Comparison of ENCODE assay signal across 12 mouse cellular contexts in the genomic region with DNA sequence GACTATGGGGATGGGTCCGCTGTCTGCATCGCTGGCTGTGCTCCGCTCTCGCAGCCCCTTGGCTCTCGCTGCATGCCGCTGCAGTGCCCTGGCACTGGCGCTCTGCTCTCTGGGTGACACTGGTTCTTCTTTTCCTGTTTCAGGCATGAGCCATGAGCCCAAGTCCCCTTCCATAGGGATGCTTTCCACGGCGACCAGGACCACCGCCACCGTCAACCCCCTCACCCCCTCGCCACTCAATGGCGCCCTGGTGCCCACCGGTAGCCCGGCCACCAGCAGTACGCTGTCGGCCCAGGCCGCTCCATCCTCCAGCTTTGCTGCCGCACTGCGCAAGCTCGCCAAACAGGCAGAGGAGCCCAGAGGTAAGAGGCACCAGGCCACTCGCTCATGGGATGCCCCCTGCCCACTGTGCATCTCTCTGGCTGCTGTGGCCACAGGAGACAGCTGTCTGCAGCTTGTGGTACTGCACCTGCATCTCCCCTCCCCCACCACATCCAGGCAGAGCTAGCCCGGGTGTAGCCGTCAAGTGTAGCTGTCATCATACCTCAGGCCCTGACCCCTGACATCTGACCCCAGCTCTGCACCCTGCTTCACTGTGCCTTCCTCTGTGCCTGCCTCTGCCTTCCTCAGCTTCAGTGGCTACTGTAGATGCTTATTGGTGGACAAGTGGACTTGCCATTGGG. TPM values are rescaled to one million over a fixed set of nuclear protein-coding genes. Genes with fewer than 3 reads are reported as not detected.
DNase-seq lines count a peak whose midpoint lies in the region; ATAC-seq and TF ChIP-seq lines count a peak whose summit lies in the region.
"Had no signal": no experiment of that assay in that cellular context is flagged by ENCODE, and none has a peak within 500 bp of the region (broad histone marks: within the 10 kb centered on the region; RNA-seq: fewer than 3 reads in every experiment).

No protein-coding gene starts in this region.

- no peak overlapping the region for H3ac ChIP-seq in myocyte (ENCODE audit: control insufficient read depth, insufficient read length)

- 84% methylated on average over 22 of the region's 24 CpGs for WGBS in hindbrain, embryonic 13.5 days
- 88% methylated on average over 24 of the region's 24 CpGs for WGBS in hindbrain, embryonic 14.5 days

- peak; percentile 32; the same call in 1 of the 2 replicates for TF ChIP-seq EP300 in CH12.LX (IDR thresholded peaks at IDR 0.05; ENCODE audit: low read length)

- H3K27me3 ChIP-seq in hindbrain, embryonic 13.5 days = no peaks in the 10 kb centered on the region
- no peaks in the 10 kb centered on the region for H3K27me3 ChIP-seq in hindbrain, embryonic 14.5 days (ENCODE audit: control insufficient read depth, insufficient read depth, low read length)
- H3K27me3 ChIP-seq in CH12.LX (replicated peaks) (no peaks in the 10 kb centered on the region), myocyte (ENCODE audit: control insufficient read depth, insufficient read depth, insufficient read length) (no peaks in the 10 kb centered on the region)

- TF ChIP-seq CTCF in CH12.LX (conservative IDR thresholded peaks at IDR 0.05 in 1 of 2, IDR thresholded peaks at IDR 0.05 in 1 of 2; ENCODE audit: low read depth in 2 of 2, low read length in 2 of 2) = peak in 1 of 2 experiments; percentile 28; a peak in 2 of 4 replicates

- no peak overlapping the region for H3K4me2 ChIP-seq in hindbrain, embryonic 13.5 days
- no peak overlapping the region for H3K4me2 ChIP-seq in hindbrain, embryonic 14.5 days (replicated peaks)
- H3K4me2 ChIP-seq in CH12.LX (ENCODE audit: insufficient read depth, low read depth, poor library complexity, severe bottlenecking) (no peak overlapping the region), myocyte (ENCODE audit: low read depth) (no peak overlapping the region)

- TF ChIP-seq POLR2A in CH12.LX (IDR thresholded peaks at IDR 0.05; ENCODE audit: low read depth, low read length) (no peak), myocyte (IDR thresholded peaks at IDR 0.05; ENCODE audit: insufficient read length, low read depth) (no peak)

- no peak for DNase-seq in hindbrain, embryonic 14.5 days (ENCODE audit: low spot score)
- no peak for DNase-seq in CH12.LX (ENCODE audit: extremely low read depth)
- DNase-seq in ES-CJ7 (ENCODE audit: low read depth, low spot score) = peak; percentile 33
- DNase-seq in left cerebral cortex, postnatal 36 days (ENCODE audit: low spot score in 2 of 2) = no peak
- DNase-seq in kidney, postnatal 4 days = no peak
- DNase-seq: adrenal gland, adult 8-10 months; cerebellum, adult 11 months; kidney, adult 9 months; lung, postnatal 10 days had no signal

- H3K79me2 ChIP-seq in CH12.LX (replicated peaks; ENCODE audit: control insufficient read depth, extremely low read depth, insufficient read depth, poor library complexity, severe bottlenecking) = peaks cover 80% of the 10 kb centered on the region
- peaks cover 12% of the 10 kb centered on the region for H3K79me2 ChIP-seq in myocyte (ENCODE audit: control insufficient read depth, insufficient read depth)

- H3K4me1 ChIP-seq in hindbrain, embryonic 13.5 days (replicated peaks) = peaks cover 100% of the 10 kb centered on the region
- H3K4me1 ChIP-seq in hindbrain, embryonic 14.5 days (replicated peaks; ENCODE audit: control insufficient read depth, insufficient read depth, low read length) = peaks cover 79% of the 10 kb centered on the region
- H3K4me1 ChIP-seq in CH12.LX (ENCODE audit: control insufficient read depth in 1 of 2, insufficient read depth in 2 of 2) = peaks cover 50 to 89% of the 10 kb centered on the region in 2 experiments

- in situ Hi-C loops in CH12.LX (cut with MboI; ENCODE audit: low pct_ligation_motif_present, low pct_unique_long_range_greater_than_20kb, low sequenced_read_pairs) = no loop called here

- ATAC-seq in hindbrain, embryonic 13.5 days (ENCODE audit: low FRiP score) = no peak
- no peak for ATAC-seq in hindbrain, embryonic 14.5 days (ENCODE audit: low FRiP score)

- TF ChIP-seq RAD21 in CH12.LX (IDR thresholded peaks at IDR 0.05; ENCODE audit: low read depth, low read length) = peak; percentile 4

- dilution Hi-C loops in CH12.LX (cut with MboI; ENCODE audit: extremely low pct_ligation_motif_present, extremely low pct_unique_long_range_greater_than_20kb, low sequenced_read_pairs) = no loop called here

- H3K36me3 ChIP-seq in hindbrain, embryonic 13.5 days = peaks cover 10% of the 10 kb centered on the region; the same call in 1 of the 2 replicates
- no peaks in the 10 kb centered on the region; the same call in 1 of the 2 replicates for H3K36me3 ChIP-seq in hindbrain, embryonic 14.5 days (replicated peaks; ENCODE audit: control insufficient read depth, insufficient read depth)
- H3K36me3 ChIP-seq in CH12.LX (replicated peaks in 1 of 2; ENCODE audit: control insufficient read depth in 1 of 2, insufficient read depth in 1 of 2, low read length in 1 of 2) (peaks cover 29 to 68% of the 10 kb centered on the region in 2 experiments), myocyte (ENCODE audit: control insufficient read depth, insufficient read depth) (no peaks in the 10 kb centered on the region)

- H3K9ac ChIP-seq in hindbrain, embryonic 13.5 days = no peak overlapping the region
- no peak overlapping the region for H3K9ac ChIP-seq in hindbrain, embryonic 14.5 days
- no peak overlapping the region for H3K9ac ChIP-seq in CH12.LX (ENCODE audit: insufficient read depth, low read depth)

- H3K9me3 ChIP-seq in hindbrain, embryonic 13.5 days = no peaks in the 10 kb centered on the region
- no peaks in the 10 kb centered on the region for H3K9me3 ChIP-seq in hindbrain, embryonic 14.5 days (ENCODE audit: control insufficient read depth, low read length)
- H3K9me3 ChIP-seq in CH12.LX (replicated peaks; ENCODE audit: low read length) = no peaks in the 10 kb centered on the region

- peak overlapping the region; percentile 8; the same call in 1 of the 2 replicates for H3K27ac ChIP-seq in hindbrain, embryonic 13.5 days
- no peak overlapping the region for H3K27ac ChIP-seq in hindbrain, embryonic 14.5 days
- H3K27ac ChIP-seq in CH12.LX (ENCODE audit: insufficient read depth, low read depth) = no peak overlapping the region
- H3K27ac ChIP-seq: left cerebral cortex, adult 2 months had no signal

- intact Hi-C loops in left cerebral cortex, postnatal 36 days (cut with DNase I) = no loop called here

- no peak overlapping the region for H3K4me3 ChIP-seq in hindbrain, embryonic 13.5 days
- H3K4me3 ChIP-seq in hindbrain, embryonic 14.5 days (replicated peaks; ENCODE audit: low read length) = no peak overlapping the region
- peak overlapping the region in 1 of 3 experiments; percentile 7 for H3K4me3 ChIP-seq in CH12.LX (replicated peaks in 1 of 3; ENCODE audit: low read depth in 2 of 3, low read length in 2 of 3, poor library complexity in 1 of 3)
- H3K4me3 ChIP-seq in myocyte = no peak overlapping the region
- H3K4me3 ChIP-seq: left cerebral cortex, adult 2 months had no signal

TF ChIP-seq in CH12.LX, 34 proteins besides CTCF, POLR2A, EP300 and RAD21:
- TF ChIP-seq CHD2 (IDR thresholded peaks at IDR 0.05; ENCODE audit: low read length) (peak; percentile 68), IRF4 (IDR thresholded peaks at IDR 0.05; ENCODE audit: low read depth, low read length) (no peak), ZMIZ1 (IDR thresholded peaks at IDR 0.05; ENCODE audit: low read depth, low read length) (no peak), NRF1 (IDR thresholded peaks at IDR 0.05; ENCODE audit: low read depth, low read length) (no peak), ETS1 (conservative IDR thresholded peaks at IDR 0.05; ENCODE audit: low read depth, low read length) (0 out of 2 replicates have a peak, but pooled peaks have one; percentile 13), SMC3 (IDR thresholded peaks at IDR 0.05; ENCODE audit: low read depth, low read length) (0 out of 2 replicates have a peak, but pooled peaks have one; percentile 9), TCF12 (IDR thresholded peaks at IDR 0.05; ENCODE audit: low read depth, low read length) (peak; percentile 90)
TF ChIP-seq in CH12.LX: peak in this region for 4.

TF ChIP-seq in myocyte, 11 proteins besides CTCF, POLR2A, EP300 and RAD21:
- TF ChIP-seq REST (IDR thresholded peaks at IDR 0.05; ENCODE audit: insufficient read depth, insufficient read length) (no peak), USF1 (IDR thresholded peaks at IDR 0.05; ENCODE audit: low read depth) (no peak), MAX (IDR thresholded peaks at IDR 0.05; ENCODE audit: low read depth) (no peak), SRF (IDR thresholded peaks at IDR 0.05; ENCODE audit: control insufficient read depth, insufficient read length, low read depth) (no peak), E2F4 (IDR thresholded peaks at IDR 0.05; ENCODE audit: insufficient read depth) (no peak), TCF12 (IDR thresholded peaks at IDR 0.05; ENCODE audit: insufficient read depth, poor library complexity, severe bottlenecking) (no peak), MYOD1 (IDR thresholded peaks at IDR 0.05; ENCODE audit: control insufficient read depth in 1 of 3, insufficient read length in 2 of 3, low read depth in 2 of 3) (peak in 1 of 3 experiments; percentile 34), MYOG (IDR thresholded peaks at IDR 0.05; ENCODE audit: control insufficient read depth in 1 of 3, insufficient read depth in 1 of 3, insufficient read length in 2 of 3, low read depth in 2 of 3) (peak in 2 of 3 experiments; percentile 7 to 28), TCF3 (IDR thresholded peaks at IDR 0.05; ENCODE audit: insufficient read length, low read depth) (no peak), POLR2AphosphoS2 (IDR thresholded peaks at IDR 0.05; ENCODE audit: insufficient read length, low read depth) (no peak), CEBPB (IDR thresholded peaks at IDR 0.05; ENCODE audit: insufficient read depth, poor library complexity, severe bottlenecking) (no peak)

RNA-seq across cellular contexts. Expression of a gene that starts 35.5 kb away (rescaled TPM):
- 23.1 and 24.5 TPM in 2 replicates for polyA plus RNA-seq in hindbrain, embryonic 13.5 days (2015; fragmentation: Nextera tagmentation; extraction: Ambion mirVana)
- polyA plus RNA-seq in hindbrain, embryonic 14.5 days (2014; fragmentation: Nextera tagmentation; extraction: Ambion mirVana) = 17.5 and 18.2 TPM in 2 replicates
- total RNA-seq in CH12.LX (2012; rRNA removed) = 61.2 and 68.4 TPM in 2 replicates
- 50.0 TPM in 2 replicates for total RNA-seq in CH12.LX (2014; rRNA removed)
- polyA plus RNA-seq in CH12.LX (2012; ENCODE audit: insufficient read length, low read depth) = 127 and 129 TPM in 2 replicates
- 11.2 TPM for polyA plus RNA-seq in myocyte (2012; fragmentation: generic; extraction: Trizol)
- 1 to 10 TPM in 1 of 2 experiments, under 1 TPM in 1; 0.74 to 1.8 TPM for total RNA-seq in left cerebral cortex, postnatal 36 days (2021)
